Mouse (Mus musculus) erythroblast, embryonic 14.5 days (primary cell): ENCODE measurements around the gene Ticrr.

Source experiments
- GATA1 ChIP-seq: IDR thresholded peaks from 2 replicates; pipeline ENCODE4 v1.6.1; 2012; ENCODE audit warnings: low read length, inconsistent platforms, mixed read lengths
- TAL1 ChIP-seq: IDR thresholded peaks from 3 replicates; pipeline ENCODE4 v1.6.1; 2012; ENCODE audit warnings: low read length, inconsistent platforms, mixed read lengths

GRCm38 (mm10) chr7:79680231-79680630, 20.2 kb downstream of the Ticrr start:
- TF ChIP-seq GATA1 (no peak), TAL1 (no peak)
